Mouse (Mus musculus) olfactory bulb, adult 2 months (tissue): ENCODE results near the gene Anapc5. TPM values are rescaled to one million over a fixed set of nuclear protein-coding genes. Genes with fewer than 3 reads are reported as not detected.

Experiments used
- H3K27ac ChIP-seq: fragments of 200-500 bp; 2 replicates; pipeline ENCODE4 v1.5.1; 2012; ENCODE audit warnings: low read depth, low read length; ENCODE audit not compliant: insufficient read depth
- H3K4me1 ChIP-seq: fragments of 200-500 bp; 2 replicates; pipeline ENCODE4 v1.6.1; 2012; ENCODE audit warnings: low read length; ENCODE audit not compliant: control insufficient read depth, insufficient read depth
- H3K4me3 ChIP-seq: fragments of 200-500 bp; 2 replicates; pipeline ENCODE4 v1.5.1; 2012; ENCODE audit warnings: mild to moderate bottlenecking, low read depth, low read length, moderate library complexity; ENCODE audit not compliant: insufficient read depth
- CTCF ChIP-seq: fragments of 200-500 bp; IDR thresholded peaks from 2 replicates; pipeline ENCODE4 v1.5.1; 2012; ENCODE audit warnings: low read depth, mild to moderate bottlenecking, low read length, moderate library complexity; ENCODE audit not compliant: insufficient read depth
- POLR2A ChIP-seq: fragments of 200-500 bp; IDR thresholded peaks from 2 replicates; pipeline ENCODE4 v1.6.1; 2012; ENCODE audit warnings: mild to moderate bottlenecking, low read depth, low read length, moderate library complexity; ENCODE audit not compliant: insufficient read depth
- WGBS: fragments of 180-500 bp; shearing (Covaris S2); methylation state at CpG from one replicate; pipeline ENCODE4 v1.1.7; 2018; 5-methylcytosine and 5-hydroxymethylcytosine counted together
- polyA plus RNA-seq: library from polyadenylated mRNA; stranded (reverse); fragments of >200 nt; gene quantifications from 2 replicates; pipeline ENCODE4 v1.2.4, GENCODE M21; 2012; ENCODE audit warnings: low replicate concordance; ENCODE audit not compliant: missing spikeins, insufficient read depth, insufficient read length

The Anapc5 gene
- polyA plus RNA-seq, result not detected in 2 replicates

GRCm38 (mm10) chr5:122820777-122821523 is at the start of gene Anapc5:
Gene Anapc5, minus strand, starts transcription at chr5:122821339.
- Histone ChIP-seq H3K4me3 (peak within 1 kb of the TSS; percentile 88), H3K4me1 (no peaks in the 10 kb centered on the region), H3K27ac (peak within 1 kb of the TSS; percentile 81)
- no peak for TF ChIP-seq CTCF
- TF ChIP-seq POLR2A, result peak; percentile 82; the same call in 1 of the 2 replicates
- WGBS, result under 1% methylated on average over 55 of the region's 55 CpGs

- H3K27ac ChIP-seq, result no peak overlapping the region
- WGBS, result 85% methylated on average over 2 of the region's 2 CpGs
- H3K4me1 ChIP-seq, result peaks cover 10% of the 10 kb centered on the region; the same call in 1 of the 2 replicates
- TF ChIP-seq POLR2A (no peak), CTCF (no peak)
- no peak overlapping the region for H3K4me3 ChIP-seq
Observed at GRCm38 (mm10) chr5:122863053-122863452, 41.9 kb upstream of the Anapc5 start.

- Histone ChIP-seq H3K27ac (no peak overlapping the region), H3K4me3 (no peak overlapping the region), H3K4me1 (no peaks in the 10 kb centered on the region)
- 78% methylated on average over 3 of the region's 3 CpGs for WGBS
- no peak for TF ChIP-seq CTCF
- no peak for TF ChIP-seq POLR2A
Observed at GRCm38 (mm10) chr5:122855858-122856257, 34.7 kb upstream of the Anapc5 start.

- WGBS, result 96% methylated on average over 2 of the region's 2 CpGs
- Histone ChIP-seq H3K4me1 (no peaks in the 10 kb centered on the region), H3K4me3 (no peak overlapping the region), H3K27ac (no peak overlapping the region)
- TF ChIP-seq POLR2A (no peak), CTCF (no peak)
Observed at GRCm38 (mm10) chr5:122852611-122853010, 31.5 kb upstream of the Anapc5 start.

DNA sequence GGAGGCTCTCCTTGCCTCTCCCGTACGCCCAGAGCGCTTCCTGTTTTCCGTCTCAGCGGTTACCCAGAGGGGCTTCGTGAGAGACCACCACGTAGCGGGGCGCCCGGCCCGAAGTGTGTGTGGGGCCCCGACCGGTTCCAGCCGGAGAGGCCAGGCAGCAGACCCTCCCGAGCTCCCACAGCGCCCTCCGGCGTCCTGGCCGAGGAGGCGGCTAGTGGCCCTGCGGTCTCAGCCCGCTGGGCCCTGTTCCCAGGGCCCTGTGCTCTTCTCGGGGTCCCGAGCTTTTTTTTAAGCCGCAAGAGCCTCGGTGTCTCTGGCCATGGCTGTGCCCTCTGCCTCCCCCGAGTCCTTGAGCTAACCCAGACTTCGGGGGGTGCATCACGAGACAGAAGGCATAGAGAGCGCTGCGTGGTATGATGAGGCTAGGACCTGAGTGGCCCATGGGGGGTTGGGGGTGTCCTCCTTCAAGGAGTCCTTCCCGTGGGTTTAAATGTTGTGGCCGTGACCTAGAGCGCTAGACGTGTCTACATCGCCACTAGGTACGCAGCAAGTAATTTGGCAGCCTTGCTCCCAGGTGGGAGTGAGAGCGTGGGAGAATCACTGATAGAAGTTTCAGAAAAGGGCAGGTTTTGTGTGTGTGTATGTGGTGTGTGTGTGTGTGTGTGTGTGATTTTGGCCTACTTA is 29.3 kb upstream of the Anapc5 start:
- peak overlapping the region; percentile 80 for H3K4me3 ChIP-seq
- peak overlapping the region; percentile 74 for H3K27ac ChIP-seq
- 1% methylated on average over 38 of the region's 38 CpGs for WGBS
- H3K4me1 ChIP-seq, result no peaks in the 10 kb centered on the region
- TF ChIP-seq CTCF (no peak), POLR2A (no peak)

DNA sequence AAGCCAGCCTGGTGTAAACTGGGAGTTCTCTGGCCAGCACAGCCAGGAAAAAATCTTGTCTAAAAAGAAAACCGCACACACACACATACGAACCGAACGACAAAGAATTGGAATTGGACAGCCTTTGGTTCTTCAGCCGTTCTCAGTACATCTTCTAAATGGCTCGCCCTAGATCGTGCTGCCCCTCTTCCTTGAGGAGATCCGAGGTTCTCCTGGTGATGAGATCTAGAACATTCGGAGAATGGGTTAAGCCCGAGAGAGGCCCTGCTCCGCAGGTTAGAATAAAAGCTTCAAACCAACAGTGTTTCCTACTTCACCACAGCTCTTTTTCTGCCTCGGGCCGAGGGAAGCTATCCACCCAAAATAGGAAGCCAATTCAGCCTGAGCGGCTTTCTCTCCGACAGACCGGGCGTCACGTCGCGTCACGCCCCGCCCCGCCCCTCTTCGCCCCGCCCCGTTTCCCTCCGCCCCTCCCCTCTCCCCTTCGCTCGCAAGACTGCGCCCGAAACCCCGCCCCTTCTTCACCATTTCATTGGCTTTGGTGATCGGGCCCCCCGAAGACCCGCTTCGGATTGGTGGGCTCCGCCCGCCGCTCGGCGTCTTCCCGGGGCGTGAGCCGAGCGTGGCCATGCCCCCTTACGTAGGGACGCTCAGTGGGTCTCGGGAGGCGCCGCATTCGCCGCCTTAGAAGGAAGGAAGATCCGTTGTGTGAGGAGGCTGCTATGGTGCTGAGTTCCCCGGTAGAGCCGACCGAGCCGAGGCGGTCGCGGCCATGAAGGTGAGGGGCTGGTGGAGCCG is 28.6 kb upstream of the Anapc5 start, which contains the start of gene Rnf34:
TSS of gene Rnf34 (plus strand) at position 528 of the 798 bp plus-strand sequence.
- WGBS, result under 1% methylated on average over 59 of the region's 61 CpGs
- TF ChIP-seq POLR2A, result peak; percentile 98
- no peak for TF ChIP-seq CTCF
- no peaks in the 10 kb centered on the region for H3K4me1 ChIP-seq
- H3K27ac ChIP-seq, result peak within 1 kb of the TSS; percentile 78
- peak within 1 kb of the TSS; percentile 80 for H3K4me3 ChIP-seq

- Histone ChIP-seq H3K4me3 (no peak overlapping the region), H3K4me1 (no peaks in the 10 kb centered on the region), H3K27ac (no peak overlapping the region)
- WGBS, result 90% methylated on average over 5 of the region's 5 CpGs
- TF ChIP-seq CTCF (no peak), POLR2A (no peak)
Observed at GRCm38 (mm10) chr5:122843799-122844198, 22.7 kb upstream of the Anapc5 start.

DNA sequence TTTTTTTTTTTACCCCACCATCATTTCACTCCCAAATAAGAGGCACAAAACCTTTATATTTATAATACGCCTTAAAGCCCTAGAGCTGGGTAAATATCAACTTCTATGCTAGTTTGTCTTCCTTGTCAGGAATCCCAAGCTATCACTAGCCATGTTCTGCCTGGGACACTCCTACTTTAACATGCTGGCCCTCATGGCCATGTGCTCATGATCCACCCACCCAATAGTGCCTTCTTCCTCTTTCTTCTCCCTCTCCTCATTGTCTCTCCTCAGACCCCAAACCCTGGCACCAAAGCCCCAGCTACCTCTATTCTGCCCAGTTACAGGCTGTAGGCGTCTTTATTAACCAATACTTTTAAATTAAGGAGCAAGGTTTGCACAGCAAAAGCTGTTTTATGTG is 20.0 kb upstream of the Anapc5 start:
- no peak overlapping the region for H3K27ac ChIP-seq
- TF ChIP-seq POLR2A, result no peak
- no peak for TF ChIP-seq CTCF
- no peaks in the 10 kb centered on the region for H3K4me1 ChIP-seq
- 99% methylated on average over 2 of the region's 2 CpGs for WGBS
- H3K4me3 ChIP-seq, result no peak overlapping the region
